Mouse (Mus musculus) gonadal fat pad, adult 2 months (tissue): ENCODE results near the gene Pipox. TPM values are rescaled to one million over a fixed set of nuclear protein-coding genes. Genes with fewer than 3 reads are reported as not detected.

Experiments used
- DNase-seq: peaks from one replicate; pipeline ENCODE4 v3.0.0-alpha.2; 2012; ENCODE audit warnings: low read depth
- polyA plus RNA-seq: library from polyadenylated mRNA; depleted of rRNA; stranded (reverse); fragments of >200 nt; gene quantifications from 2 replicates; pipeline ENCODE4 v1.2.3, GENCODE M21; 2012; rRNA removed

The Pipox gene
- polyA plus RNA-seq = 7.4 and 9.6 TPM in 2 replicates

DNA sequence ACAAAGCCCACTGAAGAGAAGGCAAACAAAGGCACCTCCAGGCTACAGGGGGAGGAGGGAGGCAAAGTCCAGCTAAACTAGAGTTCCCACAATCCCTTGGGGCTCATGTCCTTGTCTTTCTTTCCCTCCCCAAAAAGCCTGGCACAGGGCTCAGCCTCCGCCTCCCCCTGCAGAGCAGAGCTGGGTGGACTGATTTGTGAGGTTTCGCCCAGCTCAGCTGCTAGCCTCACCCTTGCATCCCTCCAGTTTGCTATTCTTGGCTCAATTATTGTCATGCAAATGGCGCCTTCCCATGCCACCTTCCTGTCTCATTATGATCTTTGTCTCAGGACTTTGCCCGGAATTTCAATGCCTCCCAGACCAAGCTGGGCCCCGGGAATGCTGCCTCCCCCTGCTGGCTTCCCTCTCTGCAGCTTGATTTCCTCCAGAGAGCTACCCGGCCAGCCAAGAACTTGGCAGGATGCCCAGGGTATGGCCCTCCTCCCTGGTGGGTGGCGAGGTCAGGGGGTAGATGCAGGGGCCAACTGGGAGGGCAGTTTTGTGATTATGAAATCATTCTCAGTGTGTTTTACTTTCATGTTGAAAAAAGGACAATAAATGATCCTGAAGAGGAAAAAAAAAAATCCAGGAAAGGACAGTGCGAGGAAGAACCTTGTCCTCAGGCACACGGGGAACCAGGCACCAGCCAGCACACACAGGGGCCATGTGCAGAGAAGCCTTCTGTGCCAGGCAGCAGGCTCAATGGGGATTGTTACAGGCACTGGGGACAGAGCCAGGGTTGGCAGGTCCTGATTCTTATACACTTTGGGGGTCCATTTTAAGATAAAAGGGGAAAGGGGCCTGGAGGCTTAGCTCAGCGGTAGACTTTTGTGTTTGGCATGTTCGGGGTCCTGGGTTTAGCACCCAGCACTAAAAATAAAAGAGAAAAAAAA, at the start of gene Pipox:
Gene Pipox, minus strand, starts transcription at position 310 of the 932 bp plus-strand sequence.
- DNase-seq = no peak

DNA sequence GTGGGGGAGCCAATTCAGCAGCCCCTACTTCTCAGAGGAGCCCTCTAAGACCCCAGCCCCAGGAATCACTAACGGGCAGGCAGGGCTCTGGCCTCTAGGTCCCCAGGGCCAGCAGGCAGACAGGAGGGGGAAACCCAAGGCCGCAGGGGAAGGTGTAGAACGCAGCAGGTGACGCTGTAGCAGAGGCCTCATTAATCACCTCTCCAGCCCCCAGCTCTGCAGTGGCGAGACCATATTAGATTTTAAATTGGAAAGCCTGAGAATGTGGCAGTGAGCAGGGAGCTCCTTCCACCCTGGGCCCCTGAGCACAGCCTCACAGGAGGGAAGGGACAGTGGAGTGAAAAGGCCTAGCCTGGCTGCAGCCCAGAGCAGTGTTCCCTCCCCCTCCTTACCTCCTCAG, 48.3 kb upstream of the Pipox start:
- DNase-seq = no peak

DNA sequence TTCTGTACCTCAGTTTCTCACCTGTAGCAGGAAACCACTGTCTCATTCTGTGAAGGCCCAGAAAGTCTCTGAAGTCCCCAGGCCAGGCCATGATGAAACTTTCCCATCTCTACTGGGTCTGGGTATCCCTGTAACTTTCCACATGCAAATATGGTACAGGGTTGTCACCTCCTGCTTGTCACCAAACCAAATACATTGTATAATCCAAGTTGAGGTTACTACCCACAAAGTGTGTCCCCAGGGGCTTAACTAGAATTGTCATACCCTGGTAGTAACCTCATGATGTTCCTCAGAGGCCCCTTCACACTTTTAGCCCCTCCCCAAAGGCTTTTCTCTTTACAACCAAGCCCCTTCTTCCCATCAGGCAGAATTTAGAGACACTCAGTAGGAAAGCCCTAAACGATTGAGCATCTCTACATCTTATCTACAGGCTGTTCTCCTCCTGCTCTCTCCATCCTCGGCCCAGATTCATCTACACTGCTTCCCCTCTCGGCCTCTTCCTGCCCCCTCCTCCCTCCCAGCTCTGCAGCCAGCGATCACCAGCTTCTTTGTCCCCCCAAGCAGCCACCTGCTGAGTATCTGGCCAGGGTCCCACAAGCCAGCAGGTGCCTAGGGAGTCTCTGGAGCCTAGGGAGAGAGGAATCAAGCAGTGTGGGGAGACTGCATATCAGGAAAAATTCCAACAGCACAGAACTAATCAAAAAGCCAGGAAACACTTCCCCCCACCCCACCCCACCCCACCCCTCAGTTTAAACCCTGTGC, 43.9 kb upstream of the Pipox start:
- no peak for DNase-seq

DNA sequence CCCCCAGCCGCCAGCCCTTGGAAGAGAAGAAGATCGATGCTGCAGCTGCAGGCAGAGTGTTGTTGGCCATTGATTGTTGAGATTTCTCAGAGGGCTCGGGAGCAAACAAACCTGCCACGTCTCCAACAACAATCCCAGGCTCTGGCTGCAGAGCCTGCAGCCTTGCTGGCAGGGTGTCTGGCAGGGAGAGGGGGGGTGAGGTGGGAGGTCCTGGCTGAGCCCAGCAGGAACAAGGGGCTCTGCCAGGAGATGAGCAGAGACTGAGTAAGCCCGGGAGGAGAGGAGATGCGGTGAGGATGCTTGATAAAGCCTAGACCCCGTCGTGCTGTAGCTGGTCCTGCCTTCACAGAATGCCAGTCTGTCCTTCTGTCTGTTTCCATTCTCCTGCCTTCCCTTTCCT, 43.0 kb upstream of the Pipox start:
- no peak for DNase-seq

DNA sequence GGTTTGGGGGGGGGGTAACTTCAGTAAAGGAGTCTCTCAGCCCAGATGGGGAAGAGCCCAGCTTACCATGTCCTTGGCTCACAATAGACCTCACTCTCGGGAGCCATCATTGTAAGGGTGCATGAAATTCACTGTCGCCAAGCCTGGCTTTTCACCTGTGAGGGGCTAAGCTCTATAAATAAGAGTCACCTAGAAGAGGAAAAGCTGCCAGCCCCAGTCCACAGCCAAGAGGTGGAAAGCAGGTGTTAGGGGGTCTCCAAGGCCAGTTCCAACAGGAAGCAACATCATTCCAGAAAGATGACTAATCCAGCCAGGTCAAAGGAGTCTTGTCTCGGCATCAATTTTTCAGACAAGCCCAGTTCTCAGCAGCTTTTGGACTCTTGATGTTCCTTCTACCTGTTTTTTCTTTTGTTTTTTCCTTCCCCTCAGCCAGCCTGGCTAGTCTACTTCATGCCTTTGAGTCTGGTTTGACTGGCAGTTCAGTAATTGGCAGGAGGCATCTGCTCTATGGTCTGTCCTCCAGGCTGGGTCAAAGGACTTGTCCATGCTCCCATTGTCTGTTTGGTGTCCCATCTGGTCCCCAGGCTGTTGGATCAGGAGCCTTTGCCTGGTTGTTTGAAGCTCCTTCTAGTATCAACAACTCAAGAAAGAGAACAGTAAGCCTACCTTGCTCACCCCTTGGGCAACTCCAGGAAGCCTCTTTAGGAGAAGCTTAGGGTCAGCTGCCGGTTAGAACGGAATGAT, 40.8 kb upstream of the Pipox start:
- no peak for DNase-seq

DNA sequence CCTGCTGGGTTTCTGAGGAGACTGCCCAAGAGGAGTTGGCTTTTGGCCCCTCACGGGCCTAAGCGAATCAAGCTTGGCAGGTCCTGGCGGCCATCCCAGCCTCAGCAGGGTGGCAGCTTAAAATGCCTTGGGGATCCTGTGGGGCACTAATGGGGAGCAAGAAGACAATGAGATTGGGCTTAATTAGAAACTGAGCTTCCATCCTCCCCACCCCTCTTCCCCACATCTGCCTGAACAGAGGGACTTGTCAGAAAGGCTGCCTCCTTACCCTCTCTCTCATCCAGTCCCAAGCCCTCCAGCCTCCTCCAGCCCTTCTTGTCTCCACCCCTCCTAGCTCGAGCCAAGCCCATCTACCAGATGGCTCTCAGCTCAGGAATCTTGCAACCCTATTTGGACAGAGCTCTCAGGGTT, 40.2 kb upstream of the Pipox start:
- DNase-seq = no peak

DNA sequence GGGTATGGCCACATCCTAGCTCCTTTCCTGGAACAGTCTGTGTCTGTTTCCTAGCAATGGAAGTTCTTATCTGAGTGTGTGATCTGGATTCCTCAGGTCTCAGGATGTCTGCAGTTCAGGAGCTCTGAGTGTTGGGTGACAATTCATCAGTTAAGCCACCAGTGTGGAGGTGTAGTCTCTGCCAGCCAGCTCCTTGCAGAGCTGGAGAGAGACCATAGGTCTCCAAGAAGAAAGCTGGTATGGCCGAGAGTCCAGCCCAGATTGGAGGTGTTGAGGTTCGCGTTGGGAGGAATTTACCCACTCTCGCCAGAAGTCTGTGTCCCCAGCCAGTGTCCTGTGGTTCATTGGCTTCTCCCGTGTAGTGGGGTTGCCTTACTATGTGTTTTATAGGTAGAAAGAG, 38.7 kb upstream of the Pipox start:
- DNase-seq = no peak

DNA sequence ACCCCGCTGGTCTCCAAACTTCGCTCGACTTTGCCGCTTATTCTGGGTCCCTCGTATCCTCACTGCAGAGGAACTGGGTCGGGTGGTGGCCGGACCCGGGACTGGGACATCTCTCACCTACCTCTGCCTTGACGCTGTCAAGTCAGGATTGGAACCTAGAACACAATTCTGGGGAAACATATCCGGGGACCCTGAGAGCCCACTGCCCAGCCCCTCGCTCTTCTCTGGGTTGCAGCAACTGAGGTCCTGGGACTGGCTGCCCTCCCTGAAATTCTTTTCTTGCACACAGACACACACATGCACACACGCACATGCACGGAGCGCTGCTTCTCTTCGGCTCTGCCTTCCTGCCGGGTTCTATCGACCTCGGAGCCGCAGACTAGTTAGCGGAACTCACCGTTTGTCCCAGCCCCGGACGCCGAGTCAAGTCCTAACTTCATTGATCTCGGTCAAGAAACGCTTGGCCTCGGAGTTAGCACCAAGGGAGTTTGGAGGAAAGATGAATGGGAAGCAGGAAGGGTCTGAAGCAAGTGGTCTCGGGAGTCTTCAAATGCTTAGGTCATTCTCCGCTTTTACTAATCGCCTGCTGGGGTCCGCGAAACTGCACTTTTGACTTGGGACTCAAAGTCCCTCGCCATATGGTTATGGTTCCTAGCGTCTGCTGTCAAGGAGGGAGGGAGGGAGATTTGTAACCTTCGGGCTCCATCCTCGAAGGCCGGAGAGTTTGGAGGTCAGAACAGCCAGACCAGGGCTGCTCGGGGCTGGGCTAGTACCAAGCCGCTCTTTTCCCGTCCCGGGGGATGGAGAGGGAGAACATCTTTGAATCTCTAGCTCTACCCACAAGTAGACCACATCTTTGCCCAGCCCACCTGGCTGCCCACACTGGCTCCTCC, 37.9 kb upstream of the Pipox start:
- no peak for DNase-seq

DNA sequence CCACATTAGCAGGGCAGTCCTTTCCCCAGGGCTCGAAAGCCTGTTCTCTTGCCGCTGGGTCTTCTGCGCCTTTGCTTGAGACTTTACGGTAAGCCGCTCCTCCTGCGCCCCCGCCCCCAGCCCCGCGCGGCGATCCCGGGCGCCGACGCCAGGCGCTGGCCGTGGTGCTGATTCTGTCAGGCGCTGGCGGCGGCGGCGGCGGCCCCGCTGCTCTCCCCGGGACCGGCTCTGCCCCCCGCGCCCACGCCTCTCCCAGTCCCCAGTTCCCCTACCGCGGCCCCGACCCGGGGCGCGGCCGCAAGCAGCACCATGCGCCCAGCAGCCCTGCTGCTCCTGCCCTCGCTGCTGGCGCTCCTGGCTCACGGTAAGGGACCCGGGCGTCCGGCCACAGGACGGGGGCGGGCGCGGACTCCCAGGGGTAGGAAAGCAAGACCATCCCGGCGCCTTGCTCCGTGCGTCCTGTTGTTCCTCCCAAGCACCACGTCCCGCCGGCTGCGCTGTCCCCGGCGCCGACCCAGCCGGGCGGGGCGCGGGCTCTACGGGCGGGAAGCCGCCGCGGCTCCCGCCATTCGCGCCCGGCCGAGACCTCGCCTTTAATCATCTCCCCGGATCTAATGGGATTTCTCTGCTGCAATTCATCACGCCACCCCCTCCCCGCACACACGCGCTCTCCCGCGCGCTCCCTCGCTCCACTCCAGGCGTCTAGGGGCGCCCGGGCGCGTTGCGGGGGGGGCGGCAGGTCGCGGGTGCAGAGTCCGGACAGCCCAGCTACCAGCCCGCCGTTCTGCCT, 37.0 kb upstream of the Pipox start, which contains the start of gene Sez6:
Gene Sez6, plus strand, starts transcription at position 50 of the 790 bp plus-strand sequence.
- no peak for DNase-seq

DNA sequence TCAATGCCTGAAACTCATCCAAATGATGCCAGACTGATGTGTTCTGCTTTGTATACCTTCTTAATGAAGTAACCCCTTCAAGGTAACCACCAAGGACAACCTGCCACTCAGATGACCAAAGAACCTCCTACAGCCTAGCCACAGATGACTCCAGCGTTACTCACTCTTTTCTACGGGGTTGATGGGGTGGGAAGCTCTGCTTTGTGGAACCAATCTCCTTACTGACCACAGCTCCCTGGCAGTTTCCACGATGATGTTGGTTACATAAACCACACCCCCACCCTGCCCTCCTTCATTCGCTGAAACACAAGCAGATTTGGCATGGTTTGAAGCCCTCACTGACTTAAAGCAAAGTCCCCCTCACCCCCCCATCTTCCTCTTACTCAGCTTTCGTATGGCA, 33.9 kb upstream of the Pipox start:
- DNase-seq = no peak

DNA sequence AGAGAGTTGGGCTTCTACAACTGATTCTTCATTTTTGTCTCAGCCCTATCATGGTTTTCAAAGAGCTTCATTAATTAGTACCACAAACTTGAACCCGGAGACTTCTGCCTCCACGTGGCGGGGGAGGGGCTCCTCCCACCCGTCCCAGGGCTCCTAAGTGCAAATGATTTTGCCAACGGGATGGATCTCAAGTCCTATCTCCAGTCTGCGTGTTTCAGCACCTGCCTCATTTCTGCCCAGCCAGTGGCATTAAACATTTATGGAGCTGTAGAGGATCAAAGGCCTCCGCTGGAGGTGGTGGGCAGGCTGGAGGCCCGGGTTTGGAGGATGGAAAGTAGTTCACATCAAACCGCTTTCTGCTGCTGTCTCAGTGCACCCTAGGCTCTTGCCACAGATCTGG, 32.8 kb upstream of the Pipox start:
- no peak for DNase-seq

DNA sequence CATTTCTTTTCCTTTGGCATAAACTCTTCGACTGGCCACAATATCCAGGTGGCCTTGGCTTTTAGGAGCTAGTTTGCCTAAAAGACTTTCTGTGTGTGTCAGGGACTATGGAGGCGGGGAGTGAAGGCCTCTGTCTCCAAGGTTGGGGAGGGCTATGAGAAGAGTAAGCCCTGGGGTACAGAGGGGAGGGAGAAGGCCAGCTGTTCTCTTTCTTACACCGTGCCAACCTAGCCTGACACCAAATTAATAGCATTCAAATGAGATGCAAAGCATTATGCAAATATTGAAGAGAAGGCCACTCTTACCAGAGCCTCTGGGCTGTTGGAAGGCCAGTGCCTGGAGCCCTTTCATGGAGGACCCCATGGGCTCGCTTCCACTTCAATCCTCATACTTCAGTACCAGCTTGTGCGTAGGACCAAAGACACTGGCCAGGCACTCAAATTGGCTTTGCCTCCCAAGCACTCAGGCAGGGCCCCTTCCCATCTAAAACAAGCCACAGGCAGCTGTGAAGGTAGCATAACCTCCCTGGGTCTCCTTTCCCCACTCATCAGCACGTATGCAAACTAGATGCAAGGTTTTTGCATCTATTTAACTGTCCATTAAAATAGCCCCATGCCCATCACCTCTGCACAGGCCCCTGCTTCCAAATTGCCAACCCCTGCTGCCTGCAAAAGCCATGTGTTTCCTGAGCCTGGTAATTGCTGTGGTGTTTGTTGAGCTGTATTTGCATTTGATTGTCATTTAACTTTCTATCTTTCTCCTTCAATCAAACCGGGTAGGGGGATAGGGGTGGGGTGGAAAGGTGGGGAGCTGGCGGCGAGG, 32.2 kb upstream of the Pipox start:
- no peak for DNase-seq

DNA sequence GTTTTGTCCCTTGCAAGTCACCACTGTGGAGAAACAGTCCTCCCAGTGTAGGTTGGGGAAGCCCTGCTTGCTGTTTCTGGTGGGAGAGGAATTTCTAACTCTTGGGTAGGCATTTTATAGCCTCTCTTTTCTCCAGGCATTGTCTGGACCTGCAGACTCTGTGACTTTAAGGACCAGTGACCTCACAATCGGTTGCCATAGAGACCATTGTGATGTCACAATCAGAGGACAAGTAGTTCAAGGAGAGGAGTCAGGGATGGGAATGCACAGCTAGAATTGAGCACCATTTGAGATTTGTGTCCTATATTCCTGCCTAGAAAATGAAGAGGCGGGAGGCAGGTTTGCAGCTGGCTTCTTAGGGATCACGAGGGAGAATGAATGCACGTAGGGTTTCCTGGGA, 29.4 kb upstream of the Pipox start:
- DNase-seq = no peak

DNA sequence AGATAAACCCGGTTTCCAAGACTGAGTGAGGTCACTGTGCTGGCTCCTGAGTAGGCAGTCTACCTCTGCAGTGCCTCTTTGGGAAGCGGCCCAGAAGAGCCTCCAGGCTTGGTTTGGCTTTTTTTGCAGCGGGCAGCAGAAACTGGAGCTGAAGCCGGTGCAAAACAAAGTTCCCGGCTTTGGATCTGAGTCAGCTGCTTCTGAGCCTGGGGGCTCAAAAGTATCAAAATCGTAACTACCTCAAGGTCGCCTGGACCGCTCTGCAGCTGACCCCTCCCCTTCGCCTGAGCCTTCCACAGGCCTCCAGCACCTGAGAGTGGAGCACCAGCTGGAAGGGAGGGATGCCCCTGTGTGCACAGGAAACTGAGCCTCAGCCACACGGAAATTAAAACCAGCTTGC, 23.3 kb upstream of the Pipox start:
- DNase-seq = no peak

DNA sequence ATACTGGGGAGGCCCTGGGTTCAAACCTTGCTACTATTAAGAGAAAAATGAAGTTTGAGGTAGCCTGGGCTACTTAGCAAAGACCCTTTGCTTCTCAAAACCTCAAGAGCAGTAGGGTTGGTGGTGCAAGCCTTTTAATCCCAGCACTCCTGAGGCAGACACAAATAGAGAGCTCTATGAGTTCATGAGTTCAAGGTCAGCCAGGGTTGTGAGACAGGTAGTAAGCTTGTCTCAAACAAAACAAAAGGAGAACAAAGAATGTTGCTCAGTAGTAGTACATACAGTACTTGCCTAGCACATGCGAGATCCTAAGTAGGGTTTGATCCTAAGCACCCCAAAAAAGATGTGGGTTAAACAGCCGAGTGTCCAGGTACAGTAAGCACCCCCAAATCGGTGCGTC, 22.8 kb upstream of the Pipox start:
- DNase-seq = no peak

DNA sequence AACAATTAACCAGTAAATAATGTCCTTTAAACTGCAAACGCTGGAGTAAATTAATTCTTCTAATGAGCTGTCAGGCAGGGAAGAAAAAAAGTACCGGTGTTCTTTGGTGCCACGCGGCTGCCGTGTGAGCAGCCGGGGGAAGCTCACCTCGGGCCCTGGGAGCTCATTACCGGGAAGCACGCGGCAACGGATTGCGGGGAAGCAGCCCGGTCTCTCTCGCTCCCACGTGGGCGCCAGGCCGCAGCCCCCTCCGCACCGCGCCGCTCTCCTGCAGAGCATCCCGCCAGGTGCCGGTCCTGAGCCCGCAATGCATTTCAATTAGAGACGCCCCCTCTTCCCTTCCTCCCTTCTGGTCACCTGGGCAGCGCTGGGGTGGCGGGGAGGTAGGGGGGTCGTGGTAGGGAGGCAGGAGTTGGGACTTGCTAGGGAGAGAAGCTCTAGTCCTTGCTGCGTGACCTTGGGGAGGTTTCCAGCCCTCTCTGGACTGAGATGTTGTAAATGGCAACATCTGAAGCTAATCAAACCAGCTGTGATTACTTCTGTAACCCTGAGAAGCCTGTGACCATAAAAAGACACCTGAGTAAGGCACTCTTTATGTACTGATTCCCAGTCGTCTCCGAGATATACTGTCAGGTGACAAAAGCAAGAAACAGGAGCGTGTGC, 20.8 kb upstream of the Pipox start:
- DNase-seq = no peak

DNA sequence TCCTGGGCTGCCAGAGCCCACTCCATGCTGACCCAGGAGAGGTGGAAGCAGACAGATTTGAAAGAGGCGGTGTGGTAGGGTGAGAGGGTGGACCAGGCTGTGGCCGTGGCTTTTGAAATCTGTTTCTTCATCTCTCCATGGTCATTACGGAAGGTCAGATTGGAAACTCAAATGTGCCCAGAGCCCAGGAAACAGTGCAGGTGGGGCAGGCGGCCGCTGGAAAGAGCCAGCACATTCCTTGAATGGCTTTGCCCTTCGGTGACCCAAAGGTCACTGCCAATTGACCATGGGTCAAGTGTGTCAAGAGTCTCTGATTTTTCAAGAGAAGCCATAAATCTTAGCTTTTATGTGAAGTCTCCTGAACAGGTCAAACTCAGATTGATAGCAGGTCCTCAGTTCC, 19.6 kb upstream of the Pipox start:
- DNase-seq = no peak

DNA sequence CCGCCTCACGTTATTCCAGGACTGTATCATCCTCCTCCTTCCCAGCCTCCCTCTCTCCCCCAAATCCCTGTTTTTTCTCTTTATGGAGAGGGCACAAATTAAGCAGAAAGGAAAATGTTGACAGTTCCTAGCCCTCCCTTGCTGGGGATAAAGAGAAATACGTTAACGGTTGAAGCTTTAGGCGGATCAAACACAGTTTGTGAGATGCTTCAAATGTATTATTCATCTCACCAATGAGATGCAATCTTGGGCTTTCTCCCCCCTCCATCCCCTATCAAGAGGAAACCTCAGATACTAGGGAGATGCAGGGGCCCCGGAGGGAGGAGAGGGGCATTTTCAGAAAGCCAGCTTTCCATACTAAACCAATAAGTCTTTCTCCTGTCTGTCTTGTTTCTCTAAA, 15.9 kb upstream of the Pipox start:
- DNase-seq = no peak

DNA sequence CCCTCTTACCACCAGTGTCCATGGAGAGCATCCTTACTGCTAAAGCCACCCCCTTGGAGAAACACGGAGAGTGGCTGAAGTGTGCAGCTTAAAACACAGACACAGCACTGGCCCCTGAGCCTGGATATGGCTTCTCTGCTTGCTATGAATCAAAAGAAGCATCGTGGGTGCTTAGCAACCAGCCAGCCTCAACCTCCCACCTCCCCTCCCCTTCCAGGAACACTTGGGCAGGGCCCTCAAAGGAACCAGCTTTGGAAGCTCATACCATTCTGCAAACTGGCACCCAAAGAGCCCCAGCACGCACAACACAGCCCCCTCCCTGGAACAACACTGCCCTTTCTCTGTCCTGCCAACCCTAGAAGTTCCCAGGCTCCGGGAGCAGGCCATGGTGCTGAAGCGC, 15.5 kb upstream of the Pipox start:
- no peak for DNase-seq
